Mouse (Mus musculus): ENCODE measurements around the gene Ddi2. TPM values are rescaled to one million over a fixed set of nuclear protein-coding genes. Genes with fewer than 3 reads are reported as not detected.

Gene Ddi2
- polyA plus RNA-seq, 1 experiment from 2014 or later, result 24.4 TPM

DNA sequence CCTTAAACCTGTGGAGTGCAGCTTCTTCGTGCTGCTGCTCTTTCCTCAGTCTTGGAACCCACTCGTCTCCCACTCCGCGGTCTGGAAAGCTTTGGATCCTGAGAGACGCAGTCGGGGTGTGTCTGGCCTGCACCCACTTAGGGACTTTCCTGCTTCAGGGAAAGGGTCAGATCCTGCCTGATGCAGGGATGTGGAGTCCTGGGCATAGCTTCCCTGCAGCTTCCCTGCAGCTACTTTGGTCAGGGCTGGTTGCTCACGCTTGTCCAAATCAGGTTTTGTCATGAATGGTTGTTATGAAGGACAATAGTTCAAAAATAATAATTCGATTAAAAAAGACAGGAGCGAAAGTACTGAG is 12.0 kb upstream of the Ddi2 start:
- 27% methylated on average over 9 of the region's 9 CpGs for WGBS
- no peaks in the 10 kb centered on the region for H3K9me3 ChIP-seq
- peak overlapping the region; percentile 61 for H3K4me2 ChIP-seq (replicated peaks)
- H3K4me3 ChIP-seq (replicated peaks), result peak overlapping the region; percentile 26
- no peaks in the 10 kb centered on the region for H3K36me3 ChIP-seq
- peak overlapping the region; percentile 18; the same call in 1 of the 2 replicates for H3K9ac ChIP-seq
- H3K4me1 ChIP-seq (replicated peaks), result peaks cover 16% of the 10 kb centered on the region; the same call in 1 of the 2 replicates
- peak overlapping the region; percentile 74 for H3K27ac ChIP-seq
- no peaks in the 10 kb centered on the region for H3K27me3 ChIP-seq (replicated peaks)
- ATAC-seq, result no peak; the same call in 1 of the 2 replicates

DNA sequence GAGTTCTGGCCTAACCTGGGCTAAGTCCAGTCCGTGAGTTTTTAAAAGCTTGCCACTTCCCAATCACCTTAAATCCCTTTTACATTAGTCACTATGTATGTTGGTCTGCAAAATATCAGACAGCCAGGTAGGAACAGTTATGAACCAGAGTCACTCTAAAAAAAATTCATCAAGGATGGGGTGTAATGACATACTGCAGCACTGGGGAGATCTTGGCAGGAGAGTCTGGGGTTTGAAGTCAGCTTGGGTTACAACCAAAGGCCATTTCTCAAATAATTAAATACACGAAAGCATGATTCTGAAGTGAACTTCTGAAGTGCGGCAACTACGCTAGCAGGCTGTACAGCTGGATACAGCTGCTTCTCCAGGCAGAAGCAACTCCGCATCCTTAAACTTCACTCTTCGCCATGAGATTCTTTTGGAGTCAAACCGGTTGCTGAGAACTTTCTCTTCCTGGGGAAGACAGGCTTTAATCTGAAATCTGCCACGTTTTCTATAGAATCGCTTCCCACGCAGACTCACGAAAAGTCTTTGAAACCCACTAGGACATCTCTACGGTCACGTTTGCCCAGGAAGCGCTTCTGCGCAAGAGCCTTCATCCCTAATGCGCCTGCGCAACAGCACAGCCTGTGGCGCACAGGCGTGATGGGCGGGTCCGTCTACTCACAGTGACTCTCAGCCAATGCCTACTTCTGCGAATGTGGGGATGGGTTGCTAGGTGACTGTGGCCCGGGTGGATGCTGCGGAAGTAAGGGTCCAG is 11.4 kb upstream of the Ddi2 start:
- peak overlapping the region; percentile 26 for H3K4me3 ChIP-seq (replicated peaks)
- no peaks in the 10 kb centered on the region for H3K9me3 ChIP-seq
- peak overlapping the region; percentile 18 for H3K9ac ChIP-seq
- H3K4me1 ChIP-seq (replicated peaks), result peaks cover 17% of the 10 kb centered on the region; the same call in 1 of the 2 replicates
- H3K4me2 ChIP-seq (replicated peaks), result peak overlapping the region; percentile 61
- 6% methylated on average over 24 of the region's 24 CpGs for WGBS
- ATAC-seq, result peak; percentile 94
- H3K27me3 ChIP-seq (replicated peaks), result no peaks in the 10 kb centered on the region
- no peaks in the 10 kb centered on the region for H3K36me3 ChIP-seq
- H3K27ac ChIP-seq, result peak overlapping the region; percentile 74

DNA sequence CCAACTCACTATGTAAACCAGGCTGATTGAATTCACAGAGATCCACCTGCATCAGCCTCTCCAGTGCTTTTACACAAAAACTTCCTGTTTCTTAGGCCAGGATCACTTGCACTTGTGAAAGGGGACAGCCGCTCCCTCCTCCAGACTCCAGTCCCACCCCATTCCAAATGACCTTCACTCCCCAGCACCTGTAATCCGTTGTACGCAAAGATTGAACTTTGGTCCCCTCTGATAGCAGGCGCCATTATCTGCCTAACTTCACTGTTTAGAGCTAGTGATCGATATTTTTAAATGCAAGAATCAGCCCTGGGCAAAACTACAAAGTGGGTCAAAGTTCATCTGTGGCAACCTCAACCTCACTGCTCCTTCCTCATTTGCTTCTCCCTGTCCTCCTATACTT is 8.5 kb upstream of the Ddi2 start:
- H3K4me2 ChIP-seq (replicated peaks), result no peak overlapping the region
- H3K9me3 ChIP-seq, result no peaks in the 10 kb centered on the region
- no peaks in the 10 kb centered on the region for H3K36me3 ChIP-seq
- peaks cover 17% of the 10 kb centered on the region; the same call in 1 of the 2 replicates for H3K4me1 ChIP-seq (replicated peaks)
- H3K9ac ChIP-seq, result no peak overlapping the region
- WGBS, result 63% methylated on average over 5 of the region's 5 CpGs
- H3K27me3 ChIP-seq (replicated peaks), result no peaks in the 10 kb centered on the region
- ATAC-seq, result peak; percentile 82
- no peak overlapping the region for H3K4me3 ChIP-seq (replicated peaks)
- H3K27ac ChIP-seq, result peak overlapping the region; percentile 51; the same call in 1 of the 2 replicates

DNA sequence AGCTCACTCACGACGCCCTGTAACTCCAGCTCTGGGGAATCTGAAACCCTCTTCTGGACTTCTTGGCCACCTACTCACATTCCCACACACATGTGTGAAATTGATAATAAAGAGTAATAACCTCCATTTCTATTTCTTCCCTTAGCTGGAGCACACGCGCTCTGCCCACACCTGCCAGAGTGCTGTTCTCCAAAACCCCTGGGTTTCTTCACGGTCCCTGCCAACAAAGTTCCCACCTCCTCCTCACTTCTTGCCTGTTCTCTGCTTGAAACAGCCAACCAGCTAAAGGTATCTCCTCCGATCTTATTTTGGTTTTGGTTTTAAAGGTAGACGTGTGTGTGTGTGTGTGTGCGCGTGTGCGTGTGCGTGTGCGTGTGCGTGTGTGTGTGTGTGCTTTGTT is 7.2 kb upstream of the Ddi2 start:
- Histone ChIP-seq H3K9me3 (no peaks in the 10 kb centered on the region), H3K27me3 (replicated peaks) (no peaks in the 10 kb centered on the region), H3K4me1 (replicated peaks) (peaks cover 17% of the 10 kb centered on the region; the same call in 1 of the 2 replicates), H3K4me2 (replicated peaks) (no peak overlapping the region), H3K36me3 (no peaks in the 10 kb centered on the region), H3K4me3 (replicated peaks) (no peak overlapping the region), H3K9ac (no peak overlapping the region), H3K27ac (no peak overlapping the region)
- WGBS, result 85% methylated on average over 13 of the region's 13 CpGs
- ATAC-seq, result no peak

DNA sequence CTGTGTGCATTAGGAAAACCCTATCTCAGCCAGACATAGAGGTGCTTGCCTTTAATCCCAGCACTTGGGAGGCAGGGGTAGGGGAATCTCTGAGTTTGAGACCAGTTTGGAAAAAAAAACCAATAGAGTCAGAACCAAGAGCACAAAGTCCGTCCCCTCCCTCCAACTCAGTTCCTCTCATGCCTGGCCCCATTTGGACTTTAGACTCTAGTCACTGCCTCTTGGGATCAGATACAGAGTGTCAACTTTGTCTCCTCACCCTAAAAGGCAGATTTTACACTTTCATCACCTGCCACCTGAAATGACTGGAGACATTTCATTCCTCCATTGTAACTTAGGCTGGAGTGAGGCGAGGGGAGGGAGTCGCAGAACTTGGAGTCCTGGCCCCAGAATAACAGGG is 6.0 kb upstream of the Ddi2 start:
- no peak overlapping the region for H3K9ac ChIP-seq
- H3K4me3 ChIP-seq (replicated peaks), result no peak overlapping the region
- H3K9me3 ChIP-seq, result no peaks in the 10 kb centered on the region
- WGBS, result 51% methylated on average over 3 of the region's 3 CpGs
- peak overlapping the region; percentile 66 for H3K27ac ChIP-seq
- no peaks in the 10 kb centered on the region for H3K36me3 ChIP-seq
- no peaks in the 10 kb centered on the region for H3K27me3 ChIP-seq (replicated peaks)
- peaks cover 10% of the 10 kb centered on the region; the same call in 1 of the 2 replicates for H3K4me1 ChIP-seq (replicated peaks)
- H3K4me2 ChIP-seq (replicated peaks), result peak overlapping the region; percentile 21
- ATAC-seq, result peak; percentile 87

DNA sequence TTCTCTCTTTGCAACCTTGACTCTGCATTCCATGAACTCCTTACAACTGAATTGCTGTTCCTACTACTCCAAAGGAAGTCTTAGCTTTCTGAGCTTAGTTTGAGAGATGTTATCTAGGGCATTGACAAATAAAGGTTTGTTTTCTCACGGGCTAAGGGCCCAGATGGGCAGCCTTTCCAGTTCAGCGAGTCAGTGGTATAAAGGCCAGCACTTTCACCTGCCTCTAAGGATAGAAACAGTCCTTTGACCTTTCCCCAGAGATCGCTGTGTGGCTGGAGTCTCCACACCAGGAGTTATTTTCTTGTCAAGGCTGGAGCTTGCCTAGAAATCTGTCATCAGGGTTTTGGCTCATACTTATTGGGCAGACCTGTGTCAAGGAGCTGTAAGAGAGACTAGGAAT is 2.5 kb upstream of the Ddi2 start:
- no peak for ATAC-seq

DNA sequence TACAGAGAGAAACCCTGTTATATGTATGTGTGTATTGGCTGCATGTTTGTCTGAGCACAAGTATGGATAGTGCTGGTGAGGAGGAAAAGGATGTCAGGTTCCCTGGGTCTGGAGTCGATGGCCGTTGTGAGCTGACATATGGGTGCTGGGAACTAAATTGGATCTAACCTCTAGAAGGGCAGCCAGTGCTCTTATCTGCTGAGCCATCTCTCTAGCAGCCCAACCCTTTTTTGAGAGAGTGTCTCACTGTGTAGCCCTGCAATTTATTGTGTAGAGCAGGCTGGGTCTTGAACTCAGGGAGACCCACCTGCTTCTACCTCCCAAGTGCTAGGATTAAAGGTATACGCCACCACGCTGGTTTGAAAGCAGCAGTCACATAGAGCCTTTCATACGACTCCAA is 2.1 kb upstream of the Ddi2 start:
- Histone ChIP-seq H3K4me1 (replicated peaks) (peaks cover 20% of the 10 kb centered on the region), H3K27ac (peak overlapping the region; percentile 18; the same call in 1 of the 2 replicates), H3K9me3 (no peaks in the 10 kb centered on the region), H3K36me3 (no peaks in the 10 kb centered on the region), H3K9ac (no peak overlapping the region), H3K4me2 (replicated peaks) (no peak overlapping the region), H3K27me3 (replicated peaks) (no peaks in the 10 kb centered on the region), H3K4me3 (replicated peaks) (no peak overlapping the region)
- WGBS, result 66% methylated on average over 5 of the region's 5 CpGs
- no peak for ATAC-seq

More for the DNA sequence above, 2.5 kb upstream of the Ddi2 start:
- Histone ChIP-seq H3K9me3 (no peaks in the 10 kb centered on the region), H3K27ac (peak overlapping the region; percentile 18; the same call in 1 of the 2 replicates), H3K4me2 (replicated peaks) (no peak overlapping the region), H3K27me3 (replicated peaks) (no peaks in the 10 kb centered on the region), H3K36me3 (no peaks in the 10 kb centered on the region), H3K4me3 (replicated peaks) (no peak overlapping the region), H3K4me1 (replicated peaks) (peaks cover 23% of the 10 kb centered on the region), H3K9ac (no peak overlapping the region)
- WGBS, result 38% methylated on average over 3 of the region's 3 CpGs

DNA sequence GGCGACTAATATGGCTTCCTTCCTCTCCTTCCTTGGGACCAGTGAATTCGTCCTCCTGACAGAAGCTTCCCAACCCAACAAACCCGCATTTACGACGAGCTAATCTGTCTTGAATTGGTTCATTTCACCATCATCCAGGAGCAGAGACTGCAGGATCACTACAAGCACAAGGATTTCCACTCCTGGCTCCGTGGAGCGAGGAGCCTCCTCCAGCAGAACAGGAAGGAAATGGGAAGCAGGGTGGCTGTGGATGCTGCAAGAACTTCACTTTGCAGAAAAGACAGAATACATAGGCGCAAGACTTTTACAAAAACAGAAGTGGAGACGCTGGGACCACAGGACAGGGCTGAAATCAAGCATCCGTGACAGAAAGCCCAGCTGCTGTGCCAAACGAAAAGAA is 1.4 kb upstream of the Ddi2 start:
- Histone ChIP-seq H3K9ac (no peak overlapping the region), H3K9me3 (no peaks in the 10 kb centered on the region), H3K36me3 (no peaks in the 10 kb centered on the region), H3K27me3 (replicated peaks) (no peaks in the 10 kb centered on the region), H3K4me3 (replicated peaks) (no peak overlapping the region), H3K4me1 (replicated peaks) (peaks cover 20% of the 10 kb centered on the region), H3K4me2 (replicated peaks) (no peak overlapping the region), H3K27ac (no peak overlapping the region)
- WGBS, result 60% methylated on average over 11 of the region's 11 CpGs
- no peak for ATAC-seq

DNA sequence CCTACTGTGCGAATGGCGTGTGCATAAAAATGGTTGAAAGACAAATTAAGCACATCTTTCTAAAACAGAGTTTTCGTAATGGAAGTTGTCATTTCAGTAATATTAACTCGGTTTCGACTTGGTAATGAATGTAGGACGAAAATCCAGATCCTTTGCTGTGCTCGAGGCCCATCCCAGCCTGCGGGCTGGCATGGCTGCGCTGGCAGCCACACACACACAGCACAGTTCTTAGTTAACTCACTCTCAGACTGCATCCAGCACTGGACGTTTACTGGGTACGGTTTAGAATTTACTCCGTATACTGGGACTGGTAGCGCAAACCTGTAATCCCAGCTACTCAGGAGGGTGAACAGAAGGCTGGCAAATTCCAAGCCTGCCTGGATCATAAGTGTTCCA is 452 bp upstream of the Ddi2 start:
- peak overlapping the region; percentile 65 for H3K4me2 ChIP-seq (replicated peaks)
- H3K4me1 ChIP-seq (replicated peaks), result peaks cover 23% of the 10 kb centered on the region
- peak overlapping the region; percentile 77 for H3K4me3 ChIP-seq (replicated peaks)
- WGBS, result 8% methylated on average over 13 of the region's 13 CpGs
- no peaks in the 10 kb centered on the region for H3K9me3 ChIP-seq
- peak overlapping the region; percentile 48 for H3K9ac ChIP-seq
- H3K27ac ChIP-seq, result no peak overlapping the region; the same call in 1 of the 2 replicates
- peak; percentile 48; the same call in 1 of the 2 replicates for ATAC-seq
- no peaks in the 10 kb centered on the region for H3K36me3 ChIP-seq
- no peaks in the 10 kb centered on the region for H3K27me3 ChIP-seq (replicated peaks)

DNA sequence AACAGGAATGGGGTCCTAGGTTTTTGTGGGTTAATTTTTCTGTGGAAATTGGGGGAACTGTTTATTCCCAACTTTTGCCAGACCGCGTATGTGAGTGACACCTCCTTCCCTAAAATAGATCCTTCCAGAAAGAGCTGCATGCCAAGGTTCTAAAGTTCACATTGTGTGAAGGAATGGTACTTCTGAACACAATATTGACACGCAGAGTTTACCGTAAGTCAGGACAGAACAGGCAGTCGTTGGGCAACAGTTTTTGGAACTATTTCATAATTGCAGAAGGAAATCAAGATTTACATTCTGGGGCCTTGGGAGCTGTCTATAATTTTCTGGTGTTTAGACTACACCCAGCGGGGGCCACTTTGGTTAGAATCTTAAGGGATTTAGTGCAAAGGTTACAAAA is 1.3 kb downstream of the Ddi2 start:
- 33% methylated on average over 6 of the region's 6 CpGs for WGBS
- Histone ChIP-seq H3K27me3 (replicated peaks) (no peaks in the 10 kb centered on the region), H3K36me3 (no peaks in the 10 kb centered on the region), H3K9ac (peak overlapping the region; percentile 96), H3K4me3 (replicated peaks) (peak overlapping the region; percentile 77), H3K4me2 (replicated peaks) (peak overlapping the region; percentile 76), H3K4me1 (replicated peaks) (peaks cover 23% of the 10 kb centered on the region), H3K9me3 (no peaks in the 10 kb centered on the region), H3K27ac (peak overlapping the region; percentile 95; the same call in 1 of the 2 replicates)
- no peak for ATAC-seq

DNA sequence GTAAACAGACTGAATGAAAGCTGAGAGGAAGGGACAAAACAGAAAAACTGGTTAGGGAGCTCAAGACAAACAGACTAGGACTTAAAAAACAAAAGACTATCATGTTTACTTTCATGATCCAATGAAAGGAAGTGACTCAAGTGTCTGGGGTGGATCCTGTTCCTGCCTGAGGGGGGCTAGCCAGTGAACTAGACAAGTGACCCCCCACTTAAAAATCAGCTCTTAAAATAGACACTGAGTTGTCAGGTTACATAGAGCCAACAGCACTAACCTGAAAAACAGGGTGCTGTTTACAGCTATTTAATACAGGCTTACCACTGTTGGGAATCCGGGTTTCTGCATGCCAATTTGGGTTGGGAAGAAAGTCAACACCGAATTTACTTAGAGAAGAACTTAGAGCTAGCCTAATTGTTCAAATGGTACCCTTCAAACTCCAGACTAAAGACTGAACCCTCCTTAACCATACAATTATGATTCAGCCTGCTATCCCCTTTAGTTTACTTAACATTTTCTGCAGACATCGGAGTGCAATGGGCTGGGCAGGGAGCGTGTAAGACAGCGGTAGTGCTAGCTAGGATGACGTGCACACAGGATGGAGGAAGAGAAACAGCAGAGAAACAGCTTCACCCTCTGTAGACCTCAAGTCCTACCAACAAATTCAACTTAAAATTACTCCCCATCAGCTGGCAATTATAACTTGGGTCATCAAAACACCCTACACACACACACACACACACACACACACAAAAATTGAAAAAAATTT is 2.3 kb downstream of the Ddi2 start:
- Histone ChIP-seq H3K27ac (no peak overlapping the region), H3K4me3 (replicated peaks) (peak overlapping the region; percentile 77)
- no peak for ATAC-seq

DNA sequence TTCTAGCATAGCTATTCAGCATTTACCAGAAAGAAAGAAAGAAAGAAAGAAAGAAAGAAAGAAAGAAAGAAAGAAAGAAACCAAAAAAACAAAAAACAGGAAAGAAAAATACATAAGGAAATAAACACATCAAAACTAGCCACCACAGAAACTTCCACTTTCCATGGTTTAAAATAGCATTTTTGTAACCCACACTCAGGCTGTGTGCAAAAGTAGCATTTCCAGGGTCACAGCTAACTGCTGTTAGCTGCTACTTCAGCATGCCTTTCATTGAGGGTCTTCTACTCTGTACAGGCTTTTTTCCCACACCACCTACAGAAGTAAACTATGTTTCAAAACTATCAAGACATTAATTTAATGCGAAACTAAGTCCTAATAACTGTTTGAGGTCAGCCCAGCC is 3.9 kb downstream of the Ddi2 start:
- WGBS, result 93% methylated on average over 1 of the region's 1 CpGs
- no peak overlapping the region for H3K4me2 ChIP-seq (replicated peaks)
- H3K9me3 ChIP-seq, result no peaks in the 10 kb centered on the region
- H3K27me3 ChIP-seq (replicated peaks), result no peaks in the 10 kb centered on the region
- H3K9ac ChIP-seq, result no peak overlapping the region; the same call in 1 of the 2 replicates
- no peaks in the 10 kb centered on the region for H3K36me3 ChIP-seq
- no peak for ATAC-seq
- no peak overlapping the region for H3K4me3 ChIP-seq (replicated peaks)
- H3K4me1 ChIP-seq (replicated peaks), result peaks cover 34% of the 10 kb centered on the region
- H3K27ac ChIP-seq, result no peak overlapping the region

More for the DNA sequence above, 2.3 kb downstream of the Ddi2 start:
- no peak overlapping the region for H3K9ac ChIP-seq
- no peaks in the 10 kb centered on the region for H3K36me3 ChIP-seq
- peak overlapping the region; percentile 76 for H3K4me2 ChIP-seq (replicated peaks)
- H3K4me1 ChIP-seq (replicated peaks), result peaks cover 23% of the 10 kb centered on the region
- H3K9me3 ChIP-seq, result no peaks in the 10 kb centered on the region
- WGBS, result 30% methylated on average over 6 of the region's 6 CpGs
- H3K27me3 ChIP-seq (replicated peaks), result no peaks in the 10 kb centered on the region

Measured in intestine, embryonic 15.5 days (tissue).